Mouse (Mus musculus) R1 (cell line): ENCODE measurements around the gene Ppfibp1.

Experiments
- DNase-seq: peaks from one replicate; pipeline ENCODE4 v3.0.0-alpha.2; 2018; ENCODE audit warnings: low read depth, low spot score

Gene Ppfibp1

GRCm38 (mm10) chr6:146913489-146914198 is 25.4 kb downstream of the Ppfibp1 start:
- no peak for DNase-seq

DNA sequence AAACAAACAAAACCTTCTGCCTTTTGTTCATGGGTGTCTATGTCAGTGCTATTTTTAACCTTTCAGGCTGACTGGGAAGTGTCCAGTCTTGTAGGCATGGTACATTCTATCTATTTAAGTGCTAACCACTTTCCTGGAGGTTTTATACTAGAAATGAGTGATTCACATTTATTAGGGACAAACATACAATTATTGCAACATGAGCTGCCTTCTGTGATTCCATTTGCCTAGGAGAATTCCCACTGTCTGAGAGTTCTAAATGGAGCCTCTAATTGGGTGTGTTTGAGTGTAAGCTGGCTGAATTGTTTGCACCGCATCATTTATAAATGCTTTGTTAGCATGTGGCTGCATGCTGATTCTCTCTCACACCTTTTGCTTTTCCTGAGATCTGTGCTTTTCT is 27.5 kb downstream of the Ppfibp1 start:
- DNase-seq, result no peak

DNA sequence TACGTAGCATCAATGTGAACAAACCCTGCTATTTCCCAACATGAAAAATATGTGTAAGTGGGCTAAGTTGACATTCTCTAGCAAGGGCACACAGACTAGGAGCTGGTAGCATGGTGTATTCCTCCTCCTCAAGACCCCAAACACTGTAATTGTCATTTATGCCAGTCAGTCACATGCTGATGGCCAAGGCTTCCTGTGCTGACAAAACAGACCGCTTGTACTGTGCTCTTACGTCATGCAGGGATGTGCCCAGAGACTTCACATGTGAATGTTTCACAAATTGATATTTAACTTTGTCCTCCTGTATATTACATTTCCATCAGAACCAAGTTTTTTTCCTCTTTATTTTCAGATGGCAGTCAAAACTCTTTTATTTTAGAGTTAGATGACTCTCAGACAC is 29.1 kb downstream of the Ppfibp1 start:
- no peak for DNase-seq

DNA sequence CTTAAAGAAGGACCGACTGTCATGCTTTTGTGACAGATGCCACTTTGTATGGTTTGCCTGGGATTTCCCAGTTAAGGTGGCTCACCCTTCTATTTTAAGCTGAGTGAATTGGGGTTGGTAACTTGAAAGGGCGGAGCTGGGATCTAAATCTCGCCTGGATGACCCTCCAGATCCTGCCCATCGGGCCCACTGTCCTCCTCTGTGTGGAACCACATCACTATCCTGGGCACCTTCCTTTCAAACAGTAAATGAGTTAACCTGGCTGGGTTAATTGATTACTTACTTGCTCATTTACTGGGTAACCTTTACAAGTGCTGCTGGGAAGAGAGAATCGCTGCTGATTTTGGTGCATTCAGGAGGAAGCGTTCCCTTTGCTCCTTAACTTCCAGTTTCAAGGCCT is 30.1 kb downstream of the Ppfibp1 start:
- no peak for DNase-seq

DNA sequence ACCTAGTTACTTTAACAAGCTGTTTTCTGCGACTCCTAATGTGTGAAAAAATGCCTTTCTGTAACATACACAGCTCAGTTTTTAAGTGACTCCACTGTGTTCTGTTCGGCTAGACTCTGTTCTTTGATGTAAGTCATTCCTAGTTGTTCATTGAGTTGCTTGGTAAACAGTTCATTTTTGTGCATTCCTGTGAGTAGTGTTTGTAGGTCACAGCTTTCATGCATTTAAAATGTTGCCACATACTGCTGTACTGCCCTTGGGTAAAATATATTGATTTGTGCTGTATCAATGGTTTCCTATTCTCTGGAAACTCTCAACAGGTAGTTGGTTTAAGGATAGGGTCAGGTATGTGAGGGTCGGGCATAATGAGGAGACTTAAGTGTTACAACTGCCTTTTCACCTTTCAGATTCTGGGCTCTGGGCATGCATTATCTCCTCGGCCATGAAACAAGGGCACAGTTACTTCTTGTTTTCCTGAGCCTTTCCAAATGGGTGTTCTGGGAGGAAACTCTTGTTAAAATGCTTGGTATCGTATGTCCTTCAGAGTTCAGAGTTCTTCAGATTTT is 38.2 kb downstream of the Ppfibp1 start:
- DNase-seq, result no peak

DNA sequence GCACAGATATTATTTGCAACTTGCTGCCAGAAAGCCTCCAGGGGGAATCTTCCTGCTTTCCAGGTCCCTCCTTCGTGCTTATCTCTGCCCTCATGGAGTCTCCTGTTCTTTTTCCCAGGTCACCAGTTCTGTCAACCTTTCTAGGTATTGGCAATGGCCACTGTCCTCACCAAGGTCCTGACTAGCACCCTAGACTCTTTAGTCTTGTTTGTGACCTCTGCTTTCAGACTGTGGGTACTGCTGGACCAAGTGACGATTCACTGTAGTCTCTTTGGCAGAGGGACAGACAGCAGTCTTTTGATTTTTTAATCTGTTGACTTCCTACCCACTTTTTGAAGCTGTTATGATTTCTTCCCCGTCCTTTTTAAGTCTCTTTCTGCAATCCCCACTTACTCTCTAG is 39.8 kb downstream of the Ppfibp1 start:
- no peak for DNase-seq

- DNase-seq, result no peak
Measured at GRCm38 (mm10) chr6:146929031-146929430, 40.7 kb downstream of the Ppfibp1 start.

GRCm38 (mm10) chr6:146933123-146933522 is 44.8 kb downstream of the Ppfibp1 start:
- DNase-seq, result no peak

GRCm38 (mm10) chr6:146935957-146936356 is 47.7 kb downstream of the Ppfibp1 start:
- DNase-seq, result no peak

DNA sequence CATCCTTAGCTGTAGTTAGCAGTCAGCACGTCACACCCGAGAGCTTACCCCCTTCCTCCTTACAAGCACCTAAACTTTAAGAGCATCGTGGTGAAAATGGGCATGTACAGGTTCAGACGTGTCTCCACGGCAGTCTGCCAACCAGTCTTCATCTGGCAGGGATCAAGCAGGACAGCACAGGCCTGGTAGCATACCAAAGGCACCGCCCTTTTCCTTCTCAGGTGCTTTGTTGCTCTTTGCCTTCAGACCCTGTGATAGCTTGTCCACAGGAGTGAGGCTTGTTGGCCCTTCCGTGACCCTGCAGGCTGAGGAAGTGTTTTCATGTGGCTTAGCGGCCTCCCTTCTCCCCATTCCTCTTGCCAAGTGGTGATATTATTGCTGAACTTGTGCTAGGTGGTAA is 50.7 kb downstream of the Ppfibp1 start:
- no peak for DNase-seq

DNA sequence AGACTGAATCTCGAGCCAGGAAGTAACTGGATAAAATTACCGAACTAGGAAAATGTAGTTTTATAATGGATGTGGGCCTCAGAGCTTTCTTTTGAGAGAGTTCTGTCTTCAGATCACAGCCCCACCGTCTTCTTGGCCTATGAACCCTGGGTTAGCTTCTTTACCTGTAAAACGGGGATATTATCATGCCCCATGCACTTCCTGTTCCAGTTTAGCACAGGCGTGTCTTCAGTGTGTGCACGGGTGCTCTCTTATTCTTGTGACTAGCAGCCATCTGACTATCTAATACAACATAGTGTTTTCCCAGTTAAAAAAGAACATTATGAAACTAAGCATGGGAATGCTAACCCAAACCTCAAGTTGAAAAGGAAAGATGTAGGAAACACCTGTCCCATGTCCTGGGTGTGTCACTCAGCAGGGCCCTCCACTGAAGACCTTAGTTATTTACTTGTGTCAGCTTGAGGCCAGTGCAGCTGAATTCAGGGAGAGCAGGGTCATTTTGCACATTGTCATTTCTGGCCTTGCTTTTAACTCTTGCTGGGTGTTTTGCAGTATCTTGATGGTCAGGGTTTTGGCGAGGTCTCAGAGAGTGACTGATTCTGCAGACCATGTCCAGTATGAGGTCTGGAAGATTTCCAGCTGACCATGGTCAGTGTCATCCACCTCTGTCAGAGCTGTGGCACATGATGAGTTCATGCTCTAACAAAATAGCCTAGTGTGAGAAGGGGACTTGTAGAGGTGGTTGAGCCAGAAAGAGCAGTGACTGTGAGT is 53.4 kb downstream of the Ppfibp1 start:
- DNase-seq, result no peak

DNA sequence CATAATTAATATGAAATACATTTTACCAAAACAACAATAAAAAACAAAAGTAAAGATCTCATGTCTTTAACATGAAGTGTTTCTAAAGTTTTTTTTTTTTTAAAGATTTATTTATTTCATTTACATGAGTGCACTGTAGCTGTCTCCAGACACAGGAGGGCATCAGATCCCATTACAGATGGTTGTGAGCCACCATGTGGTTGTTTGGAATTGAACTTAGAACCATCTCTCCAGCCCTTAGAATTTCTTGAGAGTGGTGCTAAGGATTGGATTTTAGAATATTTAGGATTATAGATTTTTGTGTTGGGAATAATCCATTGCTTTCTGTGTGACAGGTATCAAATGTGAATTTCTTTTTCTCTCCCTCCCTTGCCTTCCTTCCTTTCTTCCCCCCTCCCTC is 55.7 kb downstream of the Ppfibp1 start:
- DNase-seq, result no peak

GRCm38 (mm10) chr6:146944830-146945229 is 56.5 kb downstream of the Ppfibp1 start:
- no peak for DNase-seq

- no peak for DNase-seq
Measured at GRCm38 (mm10) chr6:146946327-146947029, 58.2 kb downstream of the Ppfibp1 start.

DNA sequence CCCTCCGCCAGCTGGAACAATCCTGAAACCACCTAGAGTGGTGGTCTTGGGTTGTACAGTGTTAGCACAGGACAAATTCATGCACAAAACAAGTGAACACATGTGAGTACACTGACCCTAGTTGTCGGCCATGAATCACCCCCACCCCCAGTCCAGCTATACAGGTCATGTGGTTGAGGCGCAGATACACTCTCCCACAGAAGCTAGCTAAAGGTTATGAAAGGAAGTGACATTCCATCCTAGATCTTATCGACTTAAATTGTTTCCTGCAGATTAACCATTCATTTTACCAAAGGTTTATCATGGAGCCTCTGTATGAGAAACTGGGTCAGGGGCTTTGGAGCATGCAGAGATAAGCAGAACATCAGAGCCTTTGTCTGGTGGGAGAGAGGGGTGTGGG is 58.9 kb downstream of the Ppfibp1 start:
- DNase-seq, result no peak

DNA sequence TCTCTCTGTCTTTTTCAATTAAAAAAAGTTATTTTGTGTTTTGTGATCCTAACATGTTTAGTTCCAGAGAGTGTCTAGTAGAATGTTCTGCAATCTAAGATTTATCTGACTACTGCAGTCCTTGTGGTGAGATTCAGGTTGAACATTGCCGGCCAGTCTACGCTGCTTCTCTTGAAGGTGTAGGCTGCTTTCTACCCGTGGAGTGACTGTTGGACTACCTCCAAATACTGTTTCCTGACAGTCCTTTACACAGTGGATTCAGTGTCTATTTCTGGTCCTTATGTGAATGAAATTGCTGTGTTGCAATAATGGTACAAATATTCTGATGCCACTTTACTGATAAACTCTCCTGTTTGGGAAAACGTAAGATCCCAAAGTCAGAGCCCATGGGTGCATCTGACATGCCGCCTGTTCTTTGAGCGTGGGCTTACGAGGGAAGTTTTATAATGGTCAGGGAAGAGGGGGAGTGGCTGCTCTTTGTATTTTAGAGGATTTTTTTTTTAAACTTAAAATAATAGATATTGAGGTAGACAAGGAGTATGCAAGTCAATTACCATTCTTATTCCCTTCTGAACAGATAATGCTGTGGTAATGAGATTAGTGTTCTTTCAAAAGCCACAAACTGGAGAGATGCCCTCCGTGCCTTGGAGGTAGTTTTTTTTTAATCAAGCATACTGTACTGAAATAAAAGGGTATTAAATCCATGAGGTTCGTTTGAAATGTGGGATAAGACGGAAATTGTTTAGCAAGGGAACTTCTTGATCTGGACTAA is 61.6 kb downstream of the Ppfibp1 start:
- DNase-seq, result no peak

- no peak for DNase-seq
Measured at GRCm38 (mm10) chr6:146950454-146950832, 62.2 kb downstream of the Ppfibp1 start.

GRCm38 (mm10) chr6:146954258-146954657 is 66.0 kb downstream of the Ppfibp1 start, which contains the start of gene 1700034J05Rik:
TSS of gene 1700034J05Rik (minus strand) at chr6:146954422.
- DNase-seq, result no peak

- no peak for DNase-seq
Measured at GRCm38 (mm10) chr6:146955475-146955874, 67.2 kb downstream of the Ppfibp1 start.

DNA sequence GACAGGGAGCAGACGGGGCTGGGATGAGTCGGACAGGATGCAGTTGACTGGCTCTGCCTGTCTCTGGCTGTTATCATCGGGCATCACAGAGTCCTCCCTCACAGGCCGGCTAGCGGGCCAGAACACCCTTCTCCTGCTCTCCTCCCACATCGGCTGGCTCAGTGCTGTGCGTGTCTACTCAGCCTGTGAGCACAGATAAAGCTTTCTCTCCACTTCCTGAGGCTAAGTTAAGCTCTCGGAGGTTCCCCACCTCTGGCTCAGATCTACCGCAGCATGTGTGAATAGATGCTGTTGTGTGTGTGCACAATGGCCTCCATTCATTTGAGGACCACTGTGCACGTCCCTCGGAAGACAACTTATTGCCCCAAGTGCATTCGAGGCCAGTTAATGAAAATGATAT is 67.6 kb downstream of the Ppfibp1 start:
- no peak for DNase-seq

- no peak for DNase-seq
Measured at GRCm38 (mm10) chr6:146956961-146957360, 68.7 kb downstream of the Ppfibp1 start.
